20 mouse cellular contexts compared by ENCODE assay signal in genomic region chr8:46697566-46697965, GRCm38 (mm10). TPM values are rescaled to one million over a fixed set of nuclear protein-coding genes. Genes with fewer than 3 reads are reported as not detected.
DNase-seq lines count a peak whose midpoint lies in the region; ATAC-seq lines count a peak whose summit lies in the region.
"Had no signal": no experiment of that assay in that cellular context is flagged by ENCODE, and none has a peak within 500 bp of the region (broad histone marks: within the 10 kb centered on the region; RNA-seq: fewer than 3 reads in every experiment).

No protein-coding gene starts in this region.

- H3K9me3 ChIP-seq in embryonic facial prominence, embryonic 15.5 days (replicated peaks), result no peaks in the 10 kb centered on the region
- no peaks in the 10 kb centered on the region for H3K9me3 ChIP-seq in kidney, embryonic 16.5 days (ENCODE audit: low read length)
- H3K9me3 ChIP-seq: forebrain, embryonic 10.5 days; forebrain, embryonic 15.5 days; G1E; heart, embryonic 13.5 days; hindbrain, embryonic 12.5 days had no signal

- H3K27ac ChIP-seq in embryonic facial prominence, embryonic 15.5 days (replicated peaks), result peak overlapping the region; percentile 79
- H3K27ac ChIP-seq in kidney, embryonic 16.5 days (ENCODE audit: low read length), result no peak overlapping the region
- H3K27ac ChIP-seq: forebrain, embryonic 10.5 days; forebrain, embryonic 15.5 days; heart, embryonic 13.5 days; hindbrain, embryonic 12.5 days had no signal

- DNase-seq in adrenal gland, postnatal 14 days, result peak; percentile 14
- DNase-seq in adrenal gland, postnatal 10 days, result no peak
- DNase-seq in 3T3-L1 (ENCODE audit: low read depth, low spot score), result peak; percentile 39
- peak; percentile 46 for DNase-seq in Muller cell, postnatal 12 days (ENCODE audit: inconsistent ontology term)
- DNase-seq in kidney, postnatal 14 days, result no peak
- DNase-seq in urinary bladder, postnatal 36 days (ENCODE audit: low spot score in 2 of 2), result no peak
- DNase-seq: cerebellum, adult 2 months; cerebellum, postnatal 10 days; gastrocnemius, postnatal 36 days; heart, postnatal 4 days; kidney, adult 11 months; kidney, adult 9 months had no signal

- 72% methylated on average over 4 of the region's 4 CpGs for WGBS in embryonic facial prominence, embryonic 15.5 days
- 90% methylated on average over 4 of the region's 4 CpGs for WGBS in kidney, embryonic 16.5 days

- no peaks in the 10 kb centered on the region for H3K36me3 ChIP-seq in embryonic facial prominence, embryonic 15.5 days
- no peaks in the 10 kb centered on the region for H3K36me3 ChIP-seq in kidney, embryonic 16.5 days (ENCODE audit: insufficient read depth, low read length)
- H3K36me3 ChIP-seq: forebrain, embryonic 10.5 days; forebrain, embryonic 15.5 days; G1E; heart, embryonic 13.5 days; hindbrain, embryonic 12.5 days had no signal

- peaks cover 18% of the 10 kb centered on the region for H3K4me1 ChIP-seq in embryonic facial prominence, embryonic 15.5 days
- no peaks in the 10 kb centered on the region for H3K4me1 ChIP-seq in kidney, embryonic 16.5 days (ENCODE audit: insufficient read depth, low read length)
- H3K4me1 ChIP-seq: heart, embryonic 13.5 days had no signal

- H3K9ac ChIP-seq in embryonic facial prominence, embryonic 15.5 days, result no peak overlapping the region
- H3K9ac ChIP-seq in kidney, embryonic 16.5 days (replicated peaks; ENCODE audit: low read length), result no peak overlapping the region
- H3K9ac ChIP-seq: forebrain, embryonic 15.5 days; heart, embryonic 13.5 days; hindbrain, embryonic 12.5 days had no signal

- H3K27me3 ChIP-seq in embryonic facial prominence, embryonic 15.5 days, result no peaks in the 10 kb centered on the region
- H3K27me3 ChIP-seq in kidney, embryonic 16.5 days (ENCODE audit: insufficient read depth, low read length), result no peaks in the 10 kb centered on the region
- H3K27me3 ChIP-seq: forebrain, embryonic 15.5 days; heart, embryonic 13.5 days; hindbrain, embryonic 12.5 days had no signal

- no peak overlapping the region for H3K4me2 ChIP-seq in embryonic facial prominence, embryonic 15.5 days (replicated peaks)
- H3K4me2 ChIP-seq in kidney, embryonic 16.5 days (replicated peaks; ENCODE audit: low read depth, low read length), result no peak overlapping the region
- H3K4me2 ChIP-seq: forebrain, embryonic 15.5 days; heart, embryonic 13.5 days; hindbrain, embryonic 12.5 days had no signal

- H3K4me3 ChIP-seq in embryonic facial prominence, embryonic 15.5 days (replicated peaks), result no peak overlapping the region
- H3K4me3 ChIP-seq in kidney, embryonic 16.5 days (ENCODE audit: low read length), result no peak overlapping the region
- H3K4me3 ChIP-seq: forebrain, embryonic 10.5 days; forebrain, embryonic 15.5 days; heart, embryonic 13.5 days; hindbrain, embryonic 12.5 days had no signal

- no peak for ATAC-seq in embryonic facial prominence, embryonic 15.5 days (ENCODE audit: insufficient number of reproducible peaks, low FRiP score, low TSS enrichment, low read depth)
- ATAC-seq in kidney, embryonic 16.5 days (ENCODE audit: low FRiP score, low TSS enrichment), result no peak
- ATAC-seq: forebrain, embryonic 15.5 days; hindbrain, embryonic 16.5 days had no signal

RNA-seq across cellular contexts. Expression of gene Irf2, which starts 42.0 kb away (rescaled TPM):
- total RNA-seq in adrenal gland, postnatal 14 days (2021), result 66.7 and 70.0 TPM in 2 replicates
- 10 to 100 TPM; 54.7 to 56.1 TPM for total RNA-seq in adrenal gland, postnatal 10 days (2021)
- polyA plus RNA-seq in embryonic facial prominence, embryonic 15.5 days (2015; fragmentation: Nextera tagmentation; extraction: Ambion mirVana), result 19.7 and 21.0 TPM in 2 replicates
- polyA plus RNA-seq in kidney, embryonic 16.5 days (2015; fragmentation: Nextera tagmentation; extraction: Ambion mirVana), result 19.2 and 21.5 TPM in 2 replicates

Comparison
In these comparisons a context has a peak if more than half of its experiments do, and no peak if none do; other contexts are left out.
1. DNase-seq: peak in adrenal gland, postnatal 14 days (single experiment), 3T3-L1 (single experiment) and Muller cell, postnatal 12 days (single experiment); none in adrenal gland, postnatal 10 days (single experiment), kidney, postnatal 14 days (single experiment) and urinary bladder, postnatal 36 days (0 of 2).